Mouse (Mus musculus) forebrain, embryonic 16.5 days (tissue): Measurements from ENCODE around the gene Serpinb6c. TPM values are rescaled to one million over a fixed set of nuclear protein-coding genes. Genes with fewer than 3 reads are reported as not detected.

Experiments
- ATAC-seq: fragments of 200-750 bp; cut with Nextera tagmentation; 2 replicates; pipeline ENCODE4 v1.8.0; 2017; ENCODE audit warnings: mild to moderate bottlenecking, moderate library complexity
- H3K27ac ChIP-seq: fragments of 300-500 bp; sonication (generic); 2 replicates; pipeline ENCODE4 v1.5.1; 2014; ENCODE audit warnings: low read length, control low read depth
- H3K27me3 ChIP-seq: fragments of 300-500 bp; sonication (generic); replicated peaks from 2 replicates; pipeline ENCODE4 v1.6.1; 2014; ENCODE audit warnings: low read length; ENCODE audit not compliant: control insufficient read depth, insufficient read depth
- H3K36me3 ChIP-seq: fragments of 300-500 bp; sonication (generic); 2 replicates; pipeline ENCODE4 v1.6.1; 2014; ENCODE audit not compliant: control insufficient read depth, insufficient read depth
- H3K4me1 ChIP-seq: fragments of 300-500 bp; sonication (generic); replicated peaks from 2 replicates; pipeline ENCODE4 v1.6.1; 2014; ENCODE audit warnings: low read length; ENCODE audit not compliant: control insufficient read depth, insufficient read depth
- H3K4me2 ChIP-seq: fragments of 300-500 bp; sonication (generic); 2 replicates; pipeline ENCODE4 v1.6.1; 2014; ENCODE audit warnings: mild to moderate bottlenecking, low read length, control low read depth
- H3K4me3 ChIP-seq: fragments of 300-500 bp; sonication (generic); replicated peaks from 2 replicates; pipeline ENCODE4 v1.5.1; 2014; ENCODE audit warnings: mild to moderate bottlenecking, low read length, control low read depth
- H3K9ac ChIP-seq: fragments of 300-500 bp; sonication (generic); replicated peaks from 2 replicates; pipeline ENCODE4 v1.6.1; 2014; ENCODE audit warnings: low read depth, low read length, control low read depth
- H3K9me3 ChIP-seq: fragments of 300-500 bp; sonication (generic); 2 replicates; pipeline ENCODE4 v1.6.1; 2016; ENCODE audit warnings: low read length; ENCODE audit not compliant: control insufficient read depth
- WGBS: fragments of 180-500 bp; shearing (Covaris S2); extraction: QIAGEN DNeasy Blood & Tissue Kit; methylation state at CpG from one replicate; pipeline ENCODE4 v1.1.7; 2014; 5-methylcytosine and 5-hydroxymethylcytosine counted together
- polyA plus RNA-seq: library from polyadenylated mRNA; unstranded; fragments of >200 nt; fragmentation: Nextera tagmentation; extraction: Ambion mirVana; gene quantifications from 2 replicates; pipeline ENCODE4 v1.2.1, GENCODE M21; 2015

Gene Serpinb6c
- polyA plus RNA-seq, 1 experiment from 2014 or later = 0.15 TPM

- Histone ChIP-seq H3K9me3 (no peaks in the 10 kb centered on the region), H3K27me3 (no peaks in the 10 kb centered on the region), H3K4me1 (peaks cover 5% of the 10 kb centered on the region), H3K4me2 (no peak overlapping the region), H3K27ac (no peak overlapping the region), H3K4me3 (no peak overlapping the region), H3K36me3 (no peaks in the 10 kb centered on the region), H3K9ac (no peak overlapping the region)
- ATAC-seq = no peak
- WGBS = 75% methylated on average over 6 of the region's 6 CpGs
These were observed 29.2 kb upstream of the Serpinb6c start for GRCm38 (mm10) chr13:33934743-33935142.

DNA sequence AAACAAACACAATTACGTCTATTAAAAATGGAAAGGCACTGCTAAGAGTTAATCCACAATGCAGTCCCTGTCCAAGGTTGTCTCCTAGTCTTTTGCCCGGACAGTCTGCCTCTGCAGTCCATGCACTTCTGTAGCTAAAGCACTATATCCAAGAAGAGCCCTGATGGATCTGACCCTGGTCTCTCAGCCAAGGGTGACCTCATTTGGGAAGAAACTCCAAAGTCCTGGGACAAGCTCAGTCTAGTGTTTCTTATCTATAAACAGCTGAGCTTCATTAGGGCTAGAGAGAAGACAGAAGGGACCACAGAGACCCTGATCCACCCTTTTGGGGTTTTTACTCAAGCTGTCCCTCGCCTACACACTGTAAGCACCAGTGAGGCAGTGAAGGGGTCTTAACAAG lies 25.4 kb upstream of the Serpinb6c start:
- WGBS = 95% methylated on average over 3 of the region's 3 CpGs
- H3K36me3 ChIP-seq = no peaks in the 10 kb centered on the region
- peaks cover 4% of the 10 kb centered on the region for H3K4me1 ChIP-seq
- H3K9me3 ChIP-seq = no peaks in the 10 kb centered on the region
- no peak overlapping the region for H3K9ac ChIP-seq
- no peak overlapping the region for H3K27ac ChIP-seq
- H3K27me3 ChIP-seq = no peaks in the 10 kb centered on the region
- no peak for ATAC-seq
- H3K4me3 ChIP-seq = no peak overlapping the region
- no peak overlapping the region for H3K4me2 ChIP-seq

DNA sequence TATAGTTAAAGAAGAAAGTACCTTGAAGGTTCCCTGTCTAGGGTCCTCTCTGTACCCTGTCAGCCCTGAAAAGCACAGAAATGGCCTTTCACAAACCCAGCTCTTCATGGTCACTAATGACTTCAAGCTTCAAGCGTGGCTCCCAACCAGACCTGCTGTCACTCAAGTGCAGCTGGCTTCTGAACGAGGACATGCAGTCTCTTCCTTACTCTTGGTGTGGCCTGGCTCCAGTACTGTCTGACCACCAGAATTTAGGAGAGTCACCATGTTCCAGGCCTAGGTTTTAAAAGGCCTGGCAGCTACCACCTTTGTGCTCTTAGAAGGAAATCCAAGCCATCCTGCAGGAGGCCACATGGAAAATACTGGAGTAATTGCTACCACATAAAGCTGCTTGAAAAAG lies 24.8 kb upstream of the Serpinb6c start:
- Histone ChIP-seq H3K4me1 (0 out of 2 replicates have a peak, but pooled peaks cover under 1% of the 10 kb centered on the region), H3K27me3 (no peaks in the 10 kb centered on the region), H3K4me2 (no peak overlapping the region), H3K4me3 (no peak overlapping the region), H3K9me3 (no peaks in the 10 kb centered on the region), H3K36me3 (no peaks in the 10 kb centered on the region), H3K27ac (no peak overlapping the region), H3K9ac (no peak overlapping the region)
- no peak for ATAC-seq
- 73% methylated on average over 2 of the region's 2 CpGs for WGBS

- no peaks in the 10 kb centered on the region for H3K9me3 ChIP-seq
- no peak overlapping the region for H3K4me3 ChIP-seq
- H3K36me3 ChIP-seq = peaks cover 2% of the 10 kb centered on the region; the same call in 1 of the 2 replicates
- no peak overlapping the region for H3K9ac ChIP-seq
- H3K4me1 ChIP-seq = no peaks in the 10 kb centered on the region
- 90% methylated on average over 5 of the region's 5 CpGs for WGBS
- no peak for ATAC-seq
- no peak overlapping the region for H3K27ac ChIP-seq
- no peak overlapping the region for H3K4me2 ChIP-seq
- no peaks in the 10 kb centered on the region for H3K27me3 ChIP-seq
These were observed 16.2 kb upstream of the Serpinb6c start for GRCm38 (mm10) chr13:33921699-33922098.

DNA sequence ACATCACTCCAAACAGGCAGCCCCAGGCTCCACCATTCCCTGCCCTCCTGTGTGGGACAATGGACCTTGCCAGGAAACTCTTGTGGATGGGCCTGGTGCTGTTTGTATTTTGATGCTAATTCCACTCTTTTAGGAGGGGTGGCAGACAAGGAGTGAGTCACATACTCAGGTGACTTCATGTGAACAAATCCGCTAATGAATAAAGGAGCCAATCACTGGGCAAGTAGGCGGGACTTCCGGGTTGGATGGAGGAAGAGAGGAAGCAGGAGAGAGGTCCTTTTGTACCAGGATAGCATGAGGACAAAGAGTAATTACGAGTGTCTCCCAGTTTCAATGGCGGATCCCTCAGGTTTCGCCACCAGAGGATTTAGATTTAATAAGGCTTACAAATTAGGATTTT lies 15.5 kb upstream of the Serpinb6c start:
- no peak overlapping the region for H3K4me3 ChIP-seq
- ATAC-seq = no peak
- H3K9ac ChIP-seq = no peak overlapping the region
- WGBS = 87% methylated on average over 6 of the region's 6 CpGs
- H3K27ac ChIP-seq = no peak overlapping the region
- no peaks in the 10 kb centered on the region for H3K4me1 ChIP-seq
- H3K27me3 ChIP-seq = no peaks in the 10 kb centered on the region
- H3K9me3 ChIP-seq = no peaks in the 10 kb centered on the region
- H3K4me2 ChIP-seq = no peak overlapping the region
- H3K36me3 ChIP-seq = peaks cover 2% of the 10 kb centered on the region; the same call in 1 of the 2 replicates

- Histone ChIP-seq H3K9me3 (no peaks in the 10 kb centered on the region), H3K27ac (no peak overlapping the region), H3K27me3 (no peaks in the 10 kb centered on the region), H3K4me1 (no peaks in the 10 kb centered on the region), H3K36me3 (no peaks in the 10 kb centered on the region), H3K9ac (no peak overlapping the region), H3K4me3 (no peak overlapping the region), H3K4me2 (no peak overlapping the region)
- ATAC-seq = no peak
- WGBS = 76% methylated on average over 3 of the region's 3 CpGs
These were observed 1.3 kb upstream of the Serpinb6c start for GRCm38 (mm10) chr13:33906821-33907220.

DNA sequence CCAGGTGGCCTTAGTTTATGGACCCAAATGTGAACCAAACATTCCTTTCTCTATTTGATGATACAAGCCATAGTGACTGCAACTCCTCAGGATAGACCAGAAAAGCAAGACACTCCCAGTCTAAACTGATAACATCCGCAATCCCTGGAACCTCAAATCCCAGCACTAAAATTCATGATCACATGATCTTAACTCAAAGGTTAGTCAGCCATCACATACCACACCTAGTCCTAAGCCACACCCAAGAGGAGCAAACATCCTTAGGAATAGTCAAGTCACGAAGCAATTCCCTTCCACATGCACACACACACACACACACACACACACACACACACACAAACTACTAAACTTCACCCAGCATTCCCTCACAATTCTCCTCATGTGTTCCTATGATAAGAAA lies 2.2 kb downstream of the Serpinb6c start:
- Histone ChIP-seq H3K9ac (no peak overlapping the region), H3K4me3 (no peak overlapping the region), H3K27me3 (no peaks in the 10 kb centered on the region), H3K36me3 (no peaks in the 10 kb centered on the region), H3K4me1 (no peaks in the 10 kb centered on the region), H3K9me3 (no peaks in the 10 kb centered on the region), H3K27ac (no peak overlapping the region), H3K4me2 (no peak overlapping the region)
- no peak for ATAC-seq
- WGBS = 93% methylated on average over 2 of the region's 2 CpGs

DNA sequence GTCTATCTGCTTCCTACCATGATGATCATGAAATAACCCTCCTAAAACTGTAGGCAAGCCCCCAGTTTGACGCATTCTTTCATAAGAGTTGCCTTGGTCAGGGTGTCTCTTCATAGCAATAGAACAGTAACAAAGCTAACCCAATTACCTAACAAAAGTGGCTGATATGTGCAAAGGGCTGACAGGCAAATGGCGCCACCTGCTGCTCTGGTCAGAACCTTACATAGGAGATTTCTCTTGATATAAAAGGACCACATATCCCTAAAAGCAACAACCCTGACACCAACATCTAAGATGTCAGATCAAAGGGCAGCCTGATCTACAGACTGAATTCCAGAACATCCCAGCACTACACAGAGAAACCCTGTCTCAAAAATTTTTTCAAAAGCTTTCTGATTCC lies 11.3 kb downstream of the Serpinb6c start:
- no peak overlapping the region for H3K27ac ChIP-seq
- H3K4me1 ChIP-seq = no peaks in the 10 kb centered on the region
- H3K4me3 ChIP-seq = no peak overlapping the region
- no peaks in the 10 kb centered on the region for H3K36me3 ChIP-seq
- H3K9ac ChIP-seq = no peak overlapping the region
- WGBS = 35% methylated on average over 2 of the region's 2 CpGs
- H3K4me2 ChIP-seq = no peak overlapping the region
- ATAC-seq = no peak
- H3K27me3 ChIP-seq = no peaks in the 10 kb centered on the region
- H3K9me3 ChIP-seq = no peaks in the 10 kb centered on the region

DNA sequence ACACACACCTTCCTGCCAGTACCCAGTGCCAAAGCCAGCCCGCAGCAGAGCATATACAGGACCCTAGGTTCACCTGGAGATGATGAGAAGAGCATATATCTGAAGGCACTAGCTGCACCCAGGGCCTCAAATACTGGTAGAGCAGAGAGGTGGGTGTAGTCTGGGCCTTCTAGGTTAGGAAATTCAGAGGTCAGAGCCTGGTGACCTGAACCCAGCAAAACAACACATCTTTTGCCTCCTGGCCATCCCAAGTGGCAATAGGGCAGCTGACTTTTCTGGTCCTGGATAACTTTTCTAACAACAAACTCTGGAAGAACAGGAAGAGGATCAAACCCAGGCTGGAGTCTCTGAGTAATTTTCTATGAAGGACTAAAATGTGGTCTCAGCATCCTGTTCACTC lies 62.2 kb downstream of the Serpinb6c start, which contains the start of gene Serpinb6e:
TSS of gene Serpinb6e (minus strand) at position 101 of the 400 bp plus-strand sequence.
- Histone ChIP-seq H3K4me3 (no peak within 1 kb of the TSS), H3K36me3 (no peaks in the 10 kb centered on the region), H3K27ac (no peak within 1 kb of the TSS), H3K9ac (no peak within 1 kb of the TSS), H3K27me3 (no peaks in the 10 kb centered on the region), H3K4me1 (no peaks in the 10 kb centered on the region), H3K4me2 (no peak within 1 kb of the TSS), H3K9me3 (no peaks in the 10 kb centered on the region)
- WGBS = 50% methylated on average over 1 of the region's 1 CpGs
- ATAC-seq = no peak

GRCm38 (mm10) chr13:33830751-33831150 lies 74.8 kb downstream of the Serpinb6c start:
- no peak for ATAC-seq
- no peak overlapping the region for H3K4me2 ChIP-seq
- H3K27me3 ChIP-seq = no peaks in the 10 kb centered on the region
- H3K36me3 ChIP-seq = no peaks in the 10 kb centered on the region
- no peaks in the 10 kb centered on the region for H3K9me3 ChIP-seq
- no peak overlapping the region for H3K4me3 ChIP-seq
- H3K9ac ChIP-seq = no peak overlapping the region
- 84% methylated on average over 2 of the region's 2 CpGs for WGBS
- H3K4me1 ChIP-seq = no peaks in the 10 kb centered on the region
- H3K27ac ChIP-seq = no peak overlapping the region
